Mouse (Mus musculus) small intestine, adult 2 months (tissue): ENCODE measurements around the gene Stab2.

ENCODE experiments used
- CTCF ChIP-seq: fragments of 200-500 bp; IDR thresholded peaks from 2 replicates; pipeline ENCODE4 v1.5.1; 2012; ENCODE audit warnings: low read depth, mild to moderate bottlenecking, control low read depth, inconsistent platforms, low read length, moderate library complexity, mixed read lengths; ENCODE audit not compliant: insufficient replicate concordance, insufficient read length; ENCODE audit errors: extremely low read depth
- POLR2A ChIP-seq: fragments of 200-500 bp; IDR thresholded peaks from 2 replicates; pipeline ENCODE4 v1.6.1; 2012; ENCODE audit warnings: low read depth, mild to moderate bottlenecking, control low read depth, inconsistent platforms, low read length, moderate library complexity

- TF ChIP-seq POLR2A (no peak), CTCF (no peak)
Observed at GRCm38 (mm10) chr10:86791507-86792184, 216.2 kb downstream of the Stab2 start.
